Mouse (Mus musculus) testis, adult 2 months (tissue): ENCODE results near the gene Pold2. TPM values are rescaled to one million over a fixed set of nuclear protein-coding genes. Genes with fewer than 3 reads are reported as not detected.
A peak's percentile ranks its signal among the peaks of the same experiment; 100 is the strongest.

Experiments
- H3K27ac ChIP-seq: fragments of 200-500 bp; 2 replicates; pipeline ENCODE4 v1.5.1; 2012; ENCODE audit warnings: low read depth, low read length; ENCODE audit not compliant: control insufficient read depth, insufficient read depth
- H3K27me3 ChIP-seq: fragments of 200-500 bp; 2 replicates; pipeline ENCODE4 v1.6.1; 2012; ENCODE audit warnings: mild to moderate bottlenecking, low read length, moderate library complexity; ENCODE audit not compliant: control insufficient read depth, insufficient read depth
- H3K36me3 ChIP-seq: fragments of 200-500 bp; 2 replicates; pipeline ENCODE4 v1.6.1; 2012; ENCODE audit warnings: mild to moderate bottlenecking, low read length; ENCODE audit not compliant: control insufficient read depth, insufficient read depth
- H3K4me1 ChIP-seq: fragments of 200-500 bp; 2 replicates; pipeline ENCODE4 v1.6.1; 2012; ENCODE audit warnings: low read length; ENCODE audit not compliant: control insufficient read depth, insufficient read depth
- H3K4me3 ChIP-seq: fragments of 200-500 bp; 2 replicates; pipeline ENCODE4 v1.5.1; 2012; ENCODE audit warnings: low read depth, mild to moderate bottlenecking, low read length, moderate library complexity, mixed read lengths; ENCODE audit not compliant: control insufficient read depth
- CTCF ChIP-seq: fragments of 200-500 bp; IDR thresholded peaks from 2 replicates; pipeline ENCODE4 v1.5.1; 2012; ENCODE audit warnings: low read depth, mild to moderate bottlenecking, inconsistent platforms, low read length, moderate library complexity; ENCODE audit not compliant: control insufficient read depth, insufficient read depth, insufficient replicate concordance
- POLR2A ChIP-seq: fragments of 200-500 bp; IDR thresholded peaks from 2 replicates; pipeline ENCODE4 v1.6.1; 2012; ENCODE audit warnings: low read depth, mild to moderate bottlenecking, inconsistent platforms, low read length, moderate library complexity; ENCODE audit not compliant: control insufficient read depth
- polyA plus RNA-seq: library from polyadenylated mRNA; depleted of rRNA; stranded (reverse); fragments of >200 nt; gene quantifications from 2 replicates; pipeline ENCODE4 v1.2.3, GENCODE M21; 2012

Gene Pold2
- polyA plus RNA-seq, 1 experiment = 88.8 TPM

- TF ChIP-seq POLR2A (no peak), CTCF (no peak)
- Histone ChIP-seq H3K27ac (no peak overlapping the region), H3K36me3 (peaks cover 1% of the 10 kb centered on the region), H3K4me1 (no peaks in the 10 kb centered on the region), H3K27me3 (no peaks in the 10 kb centered on the region), H3K4me3 (no peak overlapping the region)
Observed at GRCm38 (mm10) chr11:5870069-5870468, 8.0 kb downstream of the Pold2 start.

GRCm38 (mm10) chr11:5869331-5869730, 8.8 kb downstream of the Pold2 start:
- H3K27ac ChIP-seq = no peak overlapping the region
- no peaks in the 10 kb centered on the region for H3K4me1 ChIP-seq
- no peaks in the 10 kb centered on the region for H3K27me3 ChIP-seq
- TF ChIP-seq CTCF (no peak), POLR2A (no peak)
- no peak overlapping the region for H3K4me3 ChIP-seq
- peaks cover 1% of the 10 kb centered on the region for H3K36me3 ChIP-seq

GRCm38 (mm10) chr11:5868324-5868723, 9.8 kb downstream of the Pold2 start:
- H3K36me3 ChIP-seq = peaks cover 1% of the 10 kb centered on the region
- H3K27ac ChIP-seq = no peak overlapping the region
- no peak for TF ChIP-seq CTCF
- TF ChIP-seq POLR2A = no peak
- H3K4me1 ChIP-seq = no peaks in the 10 kb centered on the region
- H3K27me3 ChIP-seq = no peaks in the 10 kb centered on the region
- no peak overlapping the region for H3K4me3 ChIP-seq

- Histone ChIP-seq H3K4me1 (peaks cover 2% of the 10 kb centered on the region; the same call in 1 of the 2 replicates), H3K27me3 (no peaks in the 10 kb centered on the region), H3K4me3 (no peak overlapping the region), H3K27ac (no peak overlapping the region), H3K36me3 (peaks cover under 1% of the 10 kb centered on the region)
- no peak for TF ChIP-seq POLR2A
- TF ChIP-seq CTCF = no peak
Observed at GRCm38 (mm10) chr11:5867196-5867595, 10.9 kb downstream of the Pold2 start.

- Histone ChIP-seq H3K36me3 (no peaks in the 10 kb centered on the region), H3K27ac (no peak overlapping the region), H3K4me3 (peak overlapping the region; percentile 67), H3K27me3 (no peaks in the 10 kb centered on the region), H3K4me1 (peaks cover 8% of the 10 kb centered on the region)
- TF ChIP-seq POLR2A (no peak), CTCF (no peak)
Observed at GRCm38 (mm10) chr11:5862394-5863105, 15.5 kb downstream of the Pold2 start.

- Histone ChIP-seq H3K27ac (no peak within 1 kb of the TSS), H3K27me3 (no peaks in the 10 kb centered on the region)
Observed at GRCm38 (mm10) chr11:5861678-5862393, 16.3 kb downstream of the Pold2 start, which contains the start of gene Aebp1. Gene Aebp1 (plus strand): TSS chr11:5861947.

GRCm38 (mm10) chr11:5860639-5861038, 17.5 kb downstream of the Pold2 start:
- Histone ChIP-seq H3K36me3 (no peaks in the 10 kb centered on the region), H3K4me3 (no peak overlapping the region), H3K4me1 (peaks cover 8% of the 10 kb centered on the region), H3K27ac (no peak overlapping the region), H3K27me3 (no peaks in the 10 kb centered on the region)
- TF ChIP-seq CTCF (no peak), POLR2A (no peak)

More at GRCm38 (mm10) chr11:5861678-5862393, 16.3 kb downstream of the Pold2 start, which contains the start of gene Aebp1:
- TF ChIP-seq CTCF (no peak), POLR2A (0 out of 2 replicates have a peak, but pooled peaks have one; percentile 27)
- Histone ChIP-seq H3K4me3 (peak within 1 kb of the TSS; percentile 67), H3K4me1 (peaks cover 8% of the 10 kb centered on the region), H3K36me3 (no peaks in the 10 kb centered on the region)
